Mouse (Mus musculus) gonadal fat pad, adult 2 months (tissue): ENCODE results near the gene Mllt1. TPM values are rescaled to one million over a fixed set of nuclear protein-coding genes. Genes with fewer than 3 reads are reported as not detected.
A peak's percentile ranks its signal among the peaks of the same experiment; 100 is the strongest.
"Not testable (repeated sequence)": the region's sequence is repeated elsewhere in the genome, so short reads cannot be mapped to it uniquely, and the experiment has no call there.

Experiments
- DNase-seq: peaks from one replicate; pipeline ENCODE4 v3.0.0-alpha.2; 2012; ENCODE audit warnings: low read depth
- polyA plus RNA-seq: library from polyadenylated mRNA; depleted of rRNA; stranded (reverse); fragments of >200 nt; gene quantifications from 2 replicates; pipeline ENCODE4 v1.2.3, GENCODE M21; 2012

The Mllt1 gene
- polyA plus RNA-seq, 1 experiment: 33.6 TPM

- DNase-seq: no peak
Measured at GRCm38 (mm10) chr17:56934545-56935330, 477 bp downstream of the Mllt1 start.

GRCm38 (mm10) chr17:56933395-56933794 lies 1.8 kb downstream of the Mllt1 start:
- no peak for DNase-seq

GRCm38 (mm10) chr17:56930026-56930425 lies 5.2 kb downstream of the Mllt1 start:
- peak; percentile 17 for DNase-seq

- no peak for DNase-seq
Measured at GRCm38 (mm10) chr17:56929530-56929929, 5.7 kb downstream of the Mllt1 start.

GRCm38 (mm10) chr17:56929101-56929500 lies 6.1 kb downstream of the Mllt1 start:
- DNase-seq: no peak

- DNase-seq: no peak
Measured at GRCm38 (mm10) chr17:56925998-56926397, 9.2 kb downstream of the Mllt1 start.

- DNase-seq: no peak
Measured at GRCm38 (mm10) chr17:56919725-56920124, 15.5 kb downstream of the Mllt1 start.

GRCm38 (mm10) chr17:56917166-56917565 lies 18.0 kb downstream of the Mllt1 start:
- DNase-seq: no peak

- DNase-seq: no peak
Measured at GRCm38 (mm10) chr17:56913444-56913843, 21.8 kb downstream of the Mllt1 start.

- no peak for DNase-seq
Measured at GRCm38 (mm10) chr17:56913023-56913422, 22.2 kb downstream of the Mllt1 start.

GRCm38 (mm10) chr17:56909764-56910163 lies 25.5 kb downstream of the Mllt1 start:
- not testable (repeated sequence) for DNase-seq

GRCm38 (mm10) chr17:56907887-56908286 lies 27.3 kb downstream of the Mllt1 start:
- DNase-seq: no peak

- peak; percentile 44 for DNase-seq
Measured at GRCm38 (mm10) chr17:56907096-56907495, 28.1 kb downstream of the Mllt1 start.

- DNase-seq: no peak
Measured at GRCm38 (mm10) chr17:56906166-56906565, 29.0 kb downstream of the Mllt1 start.

GRCm38 (mm10) chr17:56902698-56903097 lies 32.5 kb downstream of the Mllt1 start:
- DNase-seq: no peak

GRCm38 (mm10) chr17:56897630-56898195 lies 37.5 kb downstream of the Mllt1 start:
- DNase-seq: no peak

GRCm38 (mm10) chr17:56896513-56897129 lies 38.6 kb downstream of the Mllt1 start:
- DNase-seq: no peak

- no peak for DNase-seq
Measured at GRCm38 (mm10) chr17:56895368-56895918, 39.8 kb downstream of the Mllt1 start.

GRCm38 (mm10) chr17:56890018-56890417 lies 45.2 kb downstream of the Mllt1 start:
- no peak for DNase-seq

- no peak for DNase-seq
Measured at GRCm38 (mm10) chr17:56888050-56888449, 47.2 kb downstream of the Mllt1 start.

GRCm38 (mm10) chr17:56884809-56885208 lies 50.4 kb downstream of the Mllt1 start:
- no peak for DNase-seq

- no peak for DNase-seq
Measured at GRCm38 (mm10) chr17:56884331-56884730, 50.9 kb downstream of the Mllt1 start.

- no peak for DNase-seq
Measured at GRCm38 (mm10) chr17:56883612-56884011, 51.6 kb downstream of the Mllt1 start.
